Mouse (Mus musculus) lung, embryonic 14.5 days (tissue): ENCODE measurements at regions not wholly inside any gene's neighbourhood (a gene's known extent, or its start where the extent isn't known, plus 50 kb on each side); places are given as distances from the start of the nearest gene placed in this dataset.

ENCODE experiments used
- ATAC-seq: fragments of 200-750 bp; cut with Nextera tagmentation; 2 replicates; pipeline ENCODE4 v1.8.0; 2017; ENCODE audit warnings: mild to moderate bottlenecking, moderate TSS enrichment, moderate library complexity; ENCODE audit not compliant: insufficient read depth
- DNase-seq: peaks from one replicate; pipeline ENCODE4 v3.0.0-alpha.2; 2015
- H3K27ac ChIP-seq: fragments of 300-500 bp; sonication (generic); 2 replicates; pipeline ENCODE4 v1.5.1; 2014; ENCODE audit warnings: low read depth, mild to moderate bottlenecking, moderate library complexity
- H3K27me3 ChIP-seq: fragments of 300-500 bp; sonication (generic); 2 replicates; pipeline ENCODE4 v1.6.1; 2014; ENCODE audit warnings: low read length, control low read depth; ENCODE audit not compliant: insufficient read depth
- H3K36me3 ChIP-seq: fragments of 300-500 bp; sonication (generic); 2 replicates; pipeline ENCODE4 v1.6.1; 2014; ENCODE audit warnings: control low read depth; ENCODE audit not compliant: insufficient read depth
- H3K4me1 ChIP-seq: fragments of 300-500 bp; sonication (generic); 2 replicates; pipeline ENCODE4 v1.6.1; 2014; ENCODE audit warnings: antibody characterized with exemption, control low read depth; ENCODE audit not compliant: insufficient read depth
- H3K4me2 ChIP-seq: fragments of 300-500 bp; sonication (generic); 2 replicates; pipeline ENCODE4 v1.6.1; 2014; ENCODE audit warnings: mild to moderate bottlenecking
- H3K4me3 ChIP-seq: fragments of 300-500 bp; sonication (generic); 2 replicates; pipeline ENCODE4 v1.5.1; 2014; ENCODE audit warnings: low read depth, low read length
- H3K9ac ChIP-seq: fragments of 300-500 bp; sonication (generic); 2 replicates; pipeline ENCODE4 v1.6.1; 2014
- H3K9me3 ChIP-seq: fragments of 300-500 bp; sonication (generic); 2 replicates; pipeline ENCODE4 v1.6.1; 2016; ENCODE audit warnings: low read depth, low read length, control low read depth
- CTCF ChIP-seq: IDR thresholded peaks from 2 replicates; pipeline ENCODE4 v1.5.1; 2016; ENCODE audit warnings: antibody characterized with exemption, low read depth
- WGBS: fragments of 180-500 bp; shearing (Covaris S2); extraction: QIAGEN DNeasy Blood & Tissue Kit; methylation state at CpG from one replicate; pipeline ENCODE4 v1.1.7; 2014; 5-methylcytosine and 5-hydroxymethylcytosine counted together

- ATAC-seq (peak; percentile 62), DNase-seq (peak; percentile 60)
- H3K4me2 ChIP-seq: no peak overlapping the region
- H3K9me3 ChIP-seq: no peaks in the 10 kb centered on the region
- H3K36me3 ChIP-seq: no peaks in the 10 kb centered on the region
- no peaks in the 10 kb centered on the region for H3K4me1 ChIP-seq
- H3K9ac ChIP-seq: no peak overlapping the region
- WGBS: 65% methylated on average over 2 of the region's 2 CpGs
- TF ChIP-seq CTCF: no peak
- H3K4me3 ChIP-seq: no peak overlapping the region
- no peaks in the 10 kb centered on the region for H3K27me3 ChIP-seq
- H3K27ac ChIP-seq: no peak overlapping the region
These were observed 216.5 kb upstream of the Tenm4 start for GRCm38 (mm10) chr7:95954511-95954910.

DNA sequence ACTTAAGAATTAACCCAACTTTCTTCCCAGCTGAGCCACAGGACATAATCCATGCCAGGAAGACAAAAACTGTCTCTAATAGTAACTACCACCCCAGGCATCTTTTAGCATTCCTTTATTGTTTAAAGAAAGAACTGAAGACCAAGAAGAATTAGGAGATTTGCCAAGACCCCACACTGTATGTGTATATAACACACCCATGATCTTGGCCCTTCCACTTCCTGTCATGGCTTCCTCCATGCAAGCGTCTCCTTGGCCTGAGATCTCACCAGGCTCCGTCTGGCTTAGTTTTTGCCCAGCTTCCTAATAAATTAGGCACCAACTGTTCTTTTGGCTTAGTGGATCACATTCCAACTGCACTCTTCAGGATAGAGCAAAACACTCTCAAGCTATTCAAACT, 215.9 kb upstream of the Tenm4 start:
- Histone ChIP-seq H3K9ac (no peak overlapping the region), H3K4me2 (no peak overlapping the region), H3K36me3 (no peaks in the 10 kb centered on the region), H3K4me1 (no peaks in the 10 kb centered on the region), H3K9me3 (no peaks in the 10 kb centered on the region), H3K4me3 (no peak overlapping the region), H3K27me3 (no peaks in the 10 kb centered on the region), H3K27ac (peak overlapping the region; percentile 5; the same call in 1 of the 2 replicates)
- DNase-seq (peak; percentile 89), ATAC-seq (peak; percentile 92)
- 35% methylated on average over 2 of the region's 2 CpGs for WGBS
- no peak for TF ChIP-seq CTCF

DNA sequence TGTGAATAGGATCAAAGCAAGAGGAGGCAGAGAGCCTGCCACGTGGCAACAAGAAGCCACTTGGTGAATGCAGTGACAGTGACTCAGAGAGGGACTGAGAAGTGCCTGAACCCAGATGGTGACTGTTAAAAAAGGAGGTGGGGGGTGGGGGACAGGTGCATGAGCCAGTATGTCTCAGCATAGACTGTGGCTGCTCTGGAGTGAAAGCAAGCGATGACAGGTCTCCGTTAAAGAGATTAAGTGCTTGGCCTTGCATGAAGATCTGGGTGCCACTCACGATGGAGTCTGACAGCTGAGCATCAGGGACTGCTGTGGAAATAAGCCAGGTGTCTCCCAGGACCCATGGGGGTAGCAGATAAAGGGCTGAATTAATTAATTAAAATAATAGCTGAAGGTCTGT, 212.0 kb upstream of the Tenm4 start:
- no peak for ATAC-seq
- Histone ChIP-seq H3K4me3 (no peak overlapping the region), H3K4me1 (no peaks in the 10 kb centered on the region), H3K27ac (no peak overlapping the region), H3K27me3 (no peaks in the 10 kb centered on the region; the same call in 1 of the 2 replicates), H3K9ac (no peak overlapping the region), H3K9me3 (no peaks in the 10 kb centered on the region), H3K4me2 (no peak overlapping the region), H3K36me3 (no peaks in the 10 kb centered on the region)
- TF ChIP-seq CTCF: no peak
- 62% methylated on average over 4 of the region's 4 CpGs for WGBS
- DNase-seq: no peak

- no peak overlapping the region for H3K4me2 ChIP-seq
- H3K27ac ChIP-seq: no peak overlapping the region
- H3K36me3 ChIP-seq: no peaks in the 10 kb centered on the region
- H3K4me1 ChIP-seq: no peaks in the 10 kb centered on the region
- TF ChIP-seq CTCF: no peak
- 52% methylated on average over 7 of the region's 7 CpGs for WGBS
- H3K4me3 ChIP-seq: no peak overlapping the region
- H3K9me3 ChIP-seq: no peaks in the 10 kb centered on the region
- no peak overlapping the region for H3K9ac ChIP-seq
- DNase-seq: no peak
- H3K27me3 ChIP-seq: no peaks in the 10 kb centered on the region
- ATAC-seq: no peak
These were observed 199.2 kb upstream of the Tenm4 start for GRCm38 (mm10) chr7:95971863-95972262.

- Histone ChIP-seq H3K4me1 (no peaks in the 10 kb centered on the region), H3K9ac (no peak overlapping the region), H3K36me3 (no peaks in the 10 kb centered on the region), H3K9me3 (no peaks in the 10 kb centered on the region), H3K4me3 (no peak overlapping the region), H3K27me3 (no peaks in the 10 kb centered on the region), H3K27ac (no peak overlapping the region), H3K4me2 (no peak overlapping the region)
- no peak for DNase-seq
- WGBS: 72% methylated on average over 2 of the region's 2 CpGs
- TF ChIP-seq CTCF: no peak
- no peak for ATAC-seq
These were observed 197.0 kb upstream of the Tenm4 start for GRCm38 (mm10) chr7:95974085-95974484.

GRCm38 (mm10) chr7:95991250-95992032, 179.6 kb upstream of the Tenm4 start:
- ATAC-seq (no peak), DNase-seq (peak; percentile 10)
- no peaks in the 10 kb centered on the region for H3K36me3 ChIP-seq
- H3K4me1 ChIP-seq: no peaks in the 10 kb centered on the region
- 59% methylated on average over 10 of the region's 10 CpGs for WGBS
- H3K4me2 ChIP-seq: no peak overlapping the region
- H3K27ac ChIP-seq: no peak overlapping the region
- H3K9ac ChIP-seq: no peak overlapping the region
- no peak for TF ChIP-seq CTCF
- H3K9me3 ChIP-seq: no peaks in the 10 kb centered on the region
- no peak overlapping the region for H3K4me3 ChIP-seq
- no peaks in the 10 kb centered on the region for H3K27me3 ChIP-seq

GRCm38 (mm10) chr7:95992033-95992516, 179.0 kb upstream of the Tenm4 start:
- Histone ChIP-seq H3K9ac (no peak overlapping the region), H3K27me3 (no peaks in the 10 kb centered on the region), H3K27ac (no peak overlapping the region), H3K4me3 (no peak overlapping the region), H3K36me3 (no peaks in the 10 kb centered on the region), H3K4me2 (no peak overlapping the region), H3K9me3 (no peaks in the 10 kb centered on the region), H3K4me1 (no peaks in the 10 kb centered on the region)
- DNase-seq (no peak), ATAC-seq (no peak)
- WGBS: 88% methylated on average over 3 of the region's 3 CpGs
- TF ChIP-seq CTCF: no peak
